Mouse (Mus musculus) liver, embryonic 16.5 days (tissue): ENCODE data around the gene Wnk1. TPM values are rescaled to one million over a fixed set of nuclear protein-coding genes. Genes with fewer than 3 reads are reported as not detected.

ENCODE experiments used
- ATAC-seq: fragments of 200-750 bp; cut with Nextera tagmentation; 2 replicates; pipeline ENCODE4 v1.8.0; 2017; ENCODE audit warnings: low read depth, mild to moderate bottlenecking, moderate number of reproducible peaks, moderate library complexity
- H3K27ac ChIP-seq: fragments of 300-500 bp; sonication (generic); 2 replicates; pipeline ENCODE4 v1.5.1; 2014; ENCODE audit warnings: mild to moderate bottlenecking, low read length
- H3K27me3 ChIP-seq: fragments of 300-500 bp; sonication (generic); 2 replicates; pipeline ENCODE4 v1.6.1; 2014; ENCODE audit warnings: low read depth, low read length, mixed read lengths; ENCODE audit not compliant: control insufficient read depth, insufficient read depth
- H3K36me3 ChIP-seq: fragments of 300-500 bp; sonication (generic); 2 replicates; pipeline ENCODE4 v1.6.1; 2014; ENCODE audit warnings: mild to moderate bottlenecking; ENCODE audit not compliant: control insufficient read depth, insufficient read depth
- H3K4me1 ChIP-seq: fragments of 300-500 bp; sonication (generic); 2 replicates; pipeline ENCODE4 v1.6.1; 2014; ENCODE audit warnings: low read depth, low read length, mixed read lengths; ENCODE audit not compliant: control insufficient read depth
- H3K4me2 ChIP-seq: fragments of 300-500 bp; sonication (generic); 2 replicates; pipeline ENCODE4 v1.6.1; 2014; ENCODE audit warnings: low read depth, low read length, mixed read lengths
- H3K4me3 ChIP-seq: fragments of 300-500 bp; sonication (generic); 2 replicates; pipeline ENCODE4 v1.5.1; 2014; ENCODE audit warnings: low read depth, mild to moderate bottlenecking, low read length
- H3K9ac ChIP-seq: fragments of 300-500 bp; sonication (generic); 2 replicates; pipeline ENCODE4 v1.6.1; 2014; ENCODE audit warnings: low read depth, low read length
- H3K9me3 ChIP-seq: fragments of 300-500 bp; sonication (generic); replicated peaks from 2 replicates; pipeline ENCODE4 v1.6.1; 2016; ENCODE audit warnings: low read length; ENCODE audit not compliant: control insufficient read depth
- WGBS: fragments of 180-500 bp; shearing (Covaris S2); extraction: QIAGEN DNeasy Blood & Tissue Kit; methylation state at CpG from one replicate; pipeline ENCODE4 v1.1.7; 2014; ENCODE audit not compliant: insufficient replicate concordance; 5-methylcytosine and 5-hydroxymethylcytosine counted together
- microRNA counts: library from miRNA; unstranded; fragments of <30 nt; microRNA quantifications from one replicate; lab custom pipeline; 2016
- microRNA-seq: library from miRNA; unstranded; fragments of <30 nt; microRNA quantifications from one replicate; pipeline ENCODE4, GENCODE M21; 2016
- polyA plus RNA-seq: library from polyadenylated mRNA; unstranded; fragments of >200 nt; fragmentation: Nextera tagmentation; extraction: Ambion mirVana; gene quantifications from 2 replicates; pipeline ENCODE4 v1.2.1, GENCODE M21; 2015

The Wnk1 gene
- polyA plus RNA-seq, 1 experiment from 2014 or later: 28.8 TPM

GRCm38 (mm10) chr6:119902204-119903080, 136.0 kb downstream of the Wnk1 start, which contains the start of gene Rad52:
Rad52 (plus strand) TSS chr6:119902698.
- Histone ChIP-seq H3K4me1 (peaks cover 10% of the 10 kb centered on the region), H3K9ac (peak within 1 kb of the TSS; percentile 91), H3K36me3 (no peaks in the 10 kb centered on the region), H3K27me3 (no peaks in the 10 kb centered on the region), H3K4me2 (peak within 1 kb of the TSS; percentile 66), H3K27ac (peak within 1 kb of the TSS; percentile 96), H3K9me3 (no peaks in the 10 kb centered on the region), H3K4me3 (peak within 1 kb of the TSS; percentile 90)
- 1% methylated on average over 67 of the region's 67 CpGs for WGBS
- peak; percentile 89 for ATAC-seq

GRCm38 (mm10) chr6:119892711-119893110, 145.8 kb downstream of the Wnk1 start:
- Histone ChIP-seq H3K4me3 (no peak overlapping the region), H3K4me1 (no peaks in the 10 kb centered on the region), H3K9me3 (no peaks in the 10 kb centered on the region), H3K36me3 (no peaks in the 10 kb centered on the region), H3K27me3 (no peaks in the 10 kb centered on the region), H3K4me2 (no peak overlapping the region), H3K27ac (no peak overlapping the region), H3K9ac (no peak overlapping the region)
- ATAC-seq: no peak
- WGBS: 41% methylated on average over 7 of the region's 7 CpGs

GRCm38 (mm10) chr6:119883151-119883550, 155.3 kb downstream of the Wnk1 start:
- no peak for ATAC-seq
- Histone ChIP-seq H3K4me1 (no peaks in the 10 kb centered on the region), H3K9me3 (no peaks in the 10 kb centered on the region), H3K27ac (no peak overlapping the region), H3K27me3 (no peaks in the 10 kb centered on the region; the same call in 1 of the 2 replicates), H3K9ac (no peak overlapping the region), H3K36me3 (no peaks in the 10 kb centered on the region), H3K4me2 (no peak overlapping the region), H3K4me3 (no peak overlapping the region)
- 37% methylated on average over 7 of the region's 7 CpGs for WGBS

MicroRNAs encoded within 50 kb of the gene (microRNA counts, 519-probe panel; counts per million panel counts)
- 398 counts per million, percentile 0 among the panel's probes with 10 or more counts for microRNA mmu-miR-706 (lab: Ali Mortazavi, UCI)

Small RNA genes within 50 kb of the gene (microRNA-seq; reads per million reads assigned to microRNA genes)
- gene Mir706: not detected

Other genes starting within 250 kb of the Wnk1 start
- gene Erc1, start 190.5 kb downstream of the Wnk1 start, polyA plus RNA-seq: 2.4 and 2.7 TPM in 2 replicates
- 8.3 and 8.7 TPM in 2 replicates for gene Rad52, start 136.0 kb downstream of the Wnk1 start, polyA plus RNA-seq
- gene Ninj2, start 54.7 kb upstream of the Wnk1 start, polyA plus RNA-seq: 0.15 and 0.18 TPM in 2 replicates